ENCODE assay signal across 10 mouse cellular contexts in the genomic region with DNA sequence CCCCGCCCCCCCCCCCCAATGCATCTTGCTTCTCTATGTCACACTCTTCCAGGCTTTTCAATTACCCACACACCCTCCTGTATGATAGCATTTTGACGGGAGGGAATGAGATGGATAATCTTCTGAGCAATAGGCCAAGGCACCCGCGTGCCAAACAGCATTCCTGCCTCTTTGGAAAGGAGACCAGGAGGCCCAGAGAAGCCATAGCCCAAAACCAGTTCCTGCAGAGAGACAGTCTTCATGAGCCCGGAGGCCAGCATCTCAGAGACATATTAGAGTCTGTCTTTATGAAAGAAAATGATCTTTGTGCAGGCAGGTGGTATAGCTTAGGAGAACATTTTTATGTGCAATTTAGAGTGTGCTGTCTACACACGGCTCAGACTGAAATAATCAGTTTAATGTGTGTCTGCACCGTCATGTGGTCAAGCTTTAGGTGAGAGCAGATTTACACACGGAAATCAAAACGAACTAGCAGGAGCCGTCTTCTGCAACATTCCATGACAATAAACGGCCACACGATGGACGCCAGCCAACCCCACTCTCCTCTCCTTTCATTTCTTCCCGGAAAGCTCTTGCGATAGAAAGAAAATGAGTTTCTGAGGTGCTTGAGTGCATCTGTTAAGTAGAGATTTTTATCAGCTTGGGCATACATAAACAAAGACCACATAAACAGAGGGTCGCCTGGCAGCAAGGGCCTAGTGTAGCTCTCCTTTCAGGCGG.
DNase-seq lines count a peak whose midpoint lies in the region; ATAC-seq lines count a peak whose summit lies in the region.
"Had no signal": no experiment of that assay in that cellular context is flagged by ENCODE, and none has a peak within 500 bp of the region (broad histone marks: within the 10 kb centered on the region; RNA-seq: fewer than 3 reads in every experiment).

No protein-coding gene starts in this region.

- H3K4me2 ChIP-seq in embryonic facial prominence, embryonic 12.5 days (replicated peaks) = no peak overlapping the region
- H3K4me2 ChIP-seq: liver, embryonic 11.5 days had no signal

- no peaks in the 10 kb centered on the region for H3K27me3 ChIP-seq in embryonic facial prominence, embryonic 12.5 days

- peak; percentile 38 for DNase-seq in embryo, embryonic 11 days
- DNase-seq in embryo, embryonic 10.5 days (ENCODE audit: low spot score) = no peak
- peak; percentile 54 to 60 for DNase-seq in kidney, postnatal 4 days
- no peak for DNase-seq in kidney, adult 18-20 months
- DNase-seq in lung, postnatal 10 days = peak; percentile 19
- DNase-seq in layer of hippocampus, postnatal 36 days = no peak
- no peak for DNase-seq in layer of hippocampus, postnatal 10 days (ENCODE audit: low spot score in 2 of 2)

- no peaks in the 10 kb centered on the region for H3K9me3 ChIP-seq in embryonic facial prominence, embryonic 12.5 days

- H3K4me1 ChIP-seq in embryonic facial prominence, embryonic 12.5 days = peaks cover 24% of the 10 kb centered on the region

- H3K4me3 ChIP-seq in embryonic facial prominence, embryonic 12.5 days = no peak overlapping the region

- no peaks in the 10 kb centered on the region for H3K36me3 ChIP-seq in embryonic facial prominence, embryonic 12.5 days

- H3K27ac ChIP-seq in embryonic facial prominence, embryonic 12.5 days = peak overlapping the region; percentile 71

- no peak for ATAC-seq in embryonic facial prominence, embryonic 12.5 days (ENCODE audit: insufficient number of reproducible peaks, insufficient read depth, low FRiP score, low TSS enrichment)
- ATAC-seq: activated CD4-positive, CD25-positive, alpha-beta regulatory T cell, adult 4 months had no signal

- 41% methylated on average over 17 of the region's 17 CpGs for WGBS in embryonic facial prominence, embryonic 12.5 days

- H3K9ac ChIP-seq in embryonic facial prominence, embryonic 12.5 days = no peak overlapping the region

Comparison
In these comparisons a context has a peak if more than half of its experiments do, and no peak if none do; other contexts are left out.
1. DNase-seq: peak in embryo, embryonic 11 days (single experiment), kidney, postnatal 4 days (2 of 2) and lung, postnatal 10 days (single experiment); none in embryo, embryonic 10.5 days (single experiment), kidney, adult 18-20 months (single experiment), layer of hippocampus, postnatal 36 days (0 of 2) and layer of hippocampus, postnatal 10 days (0 of 2).